Mouse (Mus musculus): Measurements from ENCODE around the gene Epyc. TPM values are rescaled to one million over a fixed set of nuclear protein-coding genes. Genes with fewer than 3 reads are reported as not detected.
"Not testable (repeated sequence)": the region's sequence is repeated elsewhere in the genome, so short reads cannot be mapped to it uniquely, and the experiment has no call there.

Gene Epyc
- polyA plus RNA-seq, 1 experiment = not detected

- peak in 1 of 2 experiments; percentile 66 for DNase-seq (ENCODE audit: extremely low spot score in 1 of 2, low spot score in 1 of 2)
Observed at GRCm38 (mm10) chr10:97712687-97713086, 68.8 kb downstream of the Epyc start.

GRCm38 (mm10) chr10:97714584-97714983, 70.7 kb downstream of the Epyc start:
- no peak for DNase-seq (ENCODE audit: extremely low spot score in 1 of 2, low spot score in 1 of 2)

DNA sequence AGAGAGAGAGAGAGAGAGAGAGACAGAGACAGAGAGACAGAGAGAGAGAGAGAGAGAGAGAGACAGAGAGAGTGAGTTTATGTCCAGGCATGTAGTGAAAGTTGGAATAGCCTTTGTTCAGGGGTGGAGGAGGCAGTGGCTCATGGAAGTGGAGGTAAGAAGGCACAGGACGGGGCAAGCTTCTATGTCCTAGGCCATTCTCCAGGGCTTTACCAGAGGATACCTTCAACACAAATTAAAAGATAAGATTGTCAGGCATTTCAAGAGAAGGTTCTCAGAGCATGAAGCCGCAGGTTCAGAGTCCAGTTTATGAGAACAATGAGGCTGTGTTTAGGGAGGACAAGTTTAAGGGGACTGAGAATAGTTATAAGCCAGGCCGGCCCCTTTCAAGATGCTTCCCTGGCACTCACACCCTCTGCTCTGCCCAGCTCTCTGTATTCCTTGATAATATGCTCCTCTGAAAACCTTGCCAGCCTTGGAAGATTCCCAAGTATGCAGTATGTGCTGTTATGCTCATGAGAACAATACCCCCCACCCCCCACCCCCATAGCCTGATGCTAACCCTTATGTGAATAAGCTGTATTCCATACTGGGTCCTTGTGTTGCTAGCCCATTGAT, 71.5 kb downstream of the Epyc start:
- no peak for DNase-seq (ENCODE audit: extremely low spot score in 1 of 2, low spot score in 1 of 2)

DNA sequence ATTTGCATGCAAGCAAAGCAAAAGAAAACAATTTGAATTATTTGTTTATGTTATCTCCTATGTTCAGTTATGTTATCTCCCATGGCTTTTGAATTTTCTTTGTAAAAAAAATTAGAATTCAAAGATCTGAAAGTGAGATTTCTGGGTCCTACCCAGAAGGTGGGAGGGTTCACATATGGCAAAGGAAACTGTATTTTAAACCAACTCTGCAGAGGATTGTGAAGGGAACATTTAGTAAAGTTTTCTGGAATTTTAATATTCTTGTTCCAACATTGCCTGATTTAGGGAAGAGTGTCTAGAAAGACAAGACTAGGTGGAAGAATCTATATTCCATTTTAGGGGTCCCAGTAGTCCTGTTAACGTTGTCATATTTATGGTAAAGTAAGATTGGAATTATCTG, 73.4 kb downstream of the Epyc start:
- peak in 1 of 2 experiments; percentile 51 for DNase-seq (ENCODE audit: extremely low spot score in 1 of 2, low spot score in 1 of 2)

GRCm38 (mm10) chr10:97718021-97718420, 74.2 kb downstream of the Epyc start:
- peak in 1 of 2 experiments; percentile 57 for DNase-seq (ENCODE audit: extremely low spot score in 1 of 2, low spot score in 1 of 2)

DNA sequence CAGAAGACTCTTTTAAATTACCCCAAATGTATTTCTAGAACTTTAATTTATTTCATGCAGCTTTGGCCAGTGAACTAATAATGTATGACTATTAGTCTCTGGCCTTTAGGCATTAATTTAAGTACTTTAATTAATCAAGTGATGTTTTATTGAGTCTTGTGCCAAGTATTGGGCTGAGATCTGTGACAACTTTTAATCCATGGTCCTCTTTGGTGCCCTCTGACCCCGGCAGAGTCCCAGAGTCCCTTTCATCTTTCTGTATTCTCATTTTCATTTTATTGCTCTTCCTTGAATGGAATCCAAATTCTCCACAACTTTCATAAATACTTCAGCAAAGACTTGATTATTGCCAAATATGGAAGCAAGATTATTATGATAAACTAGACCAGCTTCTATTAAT, 76.8 kb downstream of the Epyc start:
- no peak for DNase-seq (ENCODE audit: extremely low spot score in 1 of 2, low spot score in 1 of 2)

DNA sequence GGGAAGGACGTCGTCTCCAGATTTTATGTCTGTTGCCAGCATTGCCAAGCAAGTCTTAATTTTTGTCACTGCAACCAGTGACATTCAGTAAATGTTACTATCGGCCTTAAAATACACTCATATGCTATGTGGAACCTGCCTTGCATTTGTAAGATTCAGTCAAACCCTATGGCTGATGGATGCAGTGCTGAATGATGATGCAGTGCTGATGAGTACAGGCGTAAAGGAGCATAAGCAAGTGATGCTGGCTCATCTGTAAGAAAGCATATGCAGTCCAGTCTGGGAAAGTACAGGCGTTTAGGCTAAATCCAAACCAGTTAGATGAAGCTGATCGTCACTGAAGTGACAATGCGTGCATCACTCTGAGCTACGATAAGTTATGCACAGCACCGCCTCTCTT, 78.8 kb downstream of the Epyc start:
- DNase-seq (ENCODE audit: extremely low spot score in 1 of 2, low spot score in 1 of 2) = no peak

GRCm38 (mm10) chr10:97725929-97726328, 82.1 kb downstream of the Epyc start:
- DNase-seq (ENCODE audit: extremely low spot score in 1 of 2, low spot score in 1 of 2) = no peak

GRCm38 (mm10) chr10:97726655-97727054, 82.8 kb downstream of the Epyc start, which contains the start of gene C030005K15Rik:
TSS of gene C030005K15Rik (minus strand) at chr10:97726755.
- not testable (repeated sequence) for DNase-seq (ENCODE audit: extremely low spot score in 1 of 2, low spot score in 1 of 2)

Other genes starting within 250 kb of the Epyc start
- gene Dcn, start 164.5 kb upstream of the Epyc start, polyA plus RNA-seq (2012; rRNA removed) = 23.5 and 27.0 TPM in 2 replicates
- gene Lum, start 78.9 kb upstream of the Epyc start, polyA plus RNA-seq (2012; rRNA removed) = 3.2 and 4.3 TPM in 2 replicates
- not detected in 2 replicates for gene Kera, start 37.2 kb upstream of the Epyc start, polyA plus RNA-seq (2012; rRNA removed)
- gene Ccer1, start 49.0 kb downstream of the Epyc start, polyA plus RNA-seq (2012; rRNA removed) = not detected in 2 replicates
- 0.04 and 0.10 TPM in 2 replicates for gene C030005K15Rik, start 82.7 kb downstream of the Epyc start, polyA plus RNA-seq (2012; rRNA removed)